Mouse (Mus musculus): ENCODE results near the gene Prelp. TPM values are rescaled to one million over a fixed set of nuclear protein-coding genes. Genes with fewer than 3 reads are reported as not detected.

The Prelp gene
- polyA plus RNA-seq, 1 experiment from 2014 or later, result 2.6 TPM

- Histone ChIP-seq H3K4me1 (ENCODE audit: insufficient read depth, low read length) (peaks cover 68% of the 10 kb centered on the region), H3K4me3 (ENCODE audit: low read length) (no peak overlapping the region), H3K27ac (ENCODE audit: low read length) (no peak overlapping the region), H3K9me3 (ENCODE audit: low read length) (no peaks in the 10 kb centered on the region), H3K9ac (replicated peaks; ENCODE audit: low read length) (peak overlapping the region; percentile 19; the same call in 1 of the 2 replicates), H3K36me3 (ENCODE audit: insufficient read depth, low read length) (no peaks in the 10 kb centered on the region), H3K27me3 (ENCODE audit: insufficient read depth, low read length) (no peaks in the 10 kb centered on the region), H3K4me2 (replicated peaks; ENCODE audit: low read depth, low read length) (no peak overlapping the region)
- ATAC-seq (ENCODE audit: low FRiP score, low TSS enrichment), result no peak
- WGBS, result 7% methylated on average over 8 of the region's 8 CpGs
These were observed 34.2 kb downstream of the Prelp start for GRCm38 (mm10) chr1:133887044-133887443.

GRCm38 (mm10) chr1:133886431-133886830, 34.8 kb downstream of the Prelp start:
- Histone ChIP-seq H3K9ac (replicated peaks; ENCODE audit: low read length) (no peak overlapping the region), H3K4me3 (ENCODE audit: low read length) (no peak overlapping the region), H3K27ac (ENCODE audit: low read length) (no peak overlapping the region), H3K4me2 (replicated peaks; ENCODE audit: low read depth, low read length) (no peak overlapping the region), H3K4me1 (ENCODE audit: insufficient read depth, low read length) (peaks cover 68% of the 10 kb centered on the region), H3K27me3 (ENCODE audit: insufficient read depth, low read length) (no peaks in the 10 kb centered on the region), H3K36me3 (ENCODE audit: insufficient read depth, low read length) (no peaks in the 10 kb centered on the region), H3K9me3 (ENCODE audit: low read length) (no peaks in the 10 kb centered on the region)
- ATAC-seq (ENCODE audit: low FRiP score, low TSS enrichment), result no peak
- WGBS, result 43% methylated on average over 6 of the region's 6 CpGs

DNA sequence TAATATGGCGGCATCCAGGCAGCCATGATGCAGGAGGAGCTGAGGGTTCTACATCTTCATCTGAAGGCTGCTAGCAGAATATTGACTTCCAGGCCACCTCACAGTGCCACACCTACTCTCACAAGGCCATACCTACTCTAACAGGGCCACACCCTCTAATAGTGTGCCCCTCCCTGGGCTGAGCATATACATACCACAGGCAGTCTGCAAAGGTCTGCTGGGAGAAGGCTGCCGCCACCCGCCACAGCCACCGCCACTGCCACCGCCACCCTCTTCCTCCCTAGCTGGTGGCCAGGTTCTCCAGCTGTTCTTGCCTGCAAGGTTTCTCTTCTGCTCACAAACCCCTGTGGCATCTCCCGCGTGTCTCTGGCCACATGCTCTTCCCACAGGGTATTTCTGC, 35.4 kb downstream of the Prelp start:
- H3K9ac ChIP-seq (replicated peaks; ENCODE audit: low read length), result no peak overlapping the region
- no peak for ATAC-seq (ENCODE audit: low FRiP score, low TSS enrichment)
- H3K4me2 ChIP-seq (replicated peaks; ENCODE audit: low read depth, low read length), result no peak overlapping the region
- H3K4me3 ChIP-seq (ENCODE audit: low read length), result no peak overlapping the region
- WGBS, result 91% methylated on average over 7 of the region's 7 CpGs
- H3K4me1 ChIP-seq (ENCODE audit: insufficient read depth, low read length), result peaks cover 67% of the 10 kb centered on the region
- H3K9me3 ChIP-seq (ENCODE audit: low read length), result no peaks in the 10 kb centered on the region
- no peaks in the 10 kb centered on the region for H3K36me3 ChIP-seq (ENCODE audit: insufficient read depth, low read length)
- H3K27ac ChIP-seq (ENCODE audit: low read length), result no peak overlapping the region
- no peaks in the 10 kb centered on the region for H3K27me3 ChIP-seq (ENCODE audit: insufficient read depth, low read length)

DNA sequence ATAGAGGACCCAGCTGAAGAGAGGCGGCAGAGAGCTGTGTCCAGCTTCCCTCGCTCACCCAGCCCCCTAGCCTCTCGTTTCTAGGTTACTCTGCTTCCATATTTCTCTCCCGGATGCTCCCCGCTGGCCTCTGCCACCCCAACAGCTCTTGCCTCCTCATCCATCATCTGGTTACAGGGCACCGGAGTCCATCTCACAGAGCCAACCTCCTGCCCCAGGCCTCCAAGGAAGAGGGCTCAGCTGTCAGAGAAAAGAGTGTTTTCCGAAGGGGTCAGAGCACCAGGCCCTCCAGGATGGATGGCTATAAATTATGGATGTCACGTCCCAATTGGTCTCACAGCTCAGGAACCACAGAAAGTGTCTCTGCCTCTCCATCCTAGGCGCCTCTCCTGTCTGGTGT, 36.5 kb downstream of the Prelp start:
- Histone ChIP-seq H3K27me3 (ENCODE audit: insufficient read depth, low read length) (no peaks in the 10 kb centered on the region), H3K4me3 (ENCODE audit: low read length) (no peak overlapping the region), H3K27ac (ENCODE audit: low read length) (no peak overlapping the region), H3K4me1 (ENCODE audit: insufficient read depth, low read length) (peaks cover 56% of the 10 kb centered on the region), H3K36me3 (ENCODE audit: insufficient read depth, low read length) (no peaks in the 10 kb centered on the region), H3K9me3 (ENCODE audit: low read length) (no peaks in the 10 kb centered on the region), H3K4me2 (replicated peaks; ENCODE audit: low read depth, low read length) (no peak overlapping the region), H3K9ac (replicated peaks; ENCODE audit: low read length) (no peak overlapping the region)
- 23% methylated on average over 9 of the region's 9 CpGs for WGBS
- no peak for ATAC-seq (ENCODE audit: low FRiP score, low TSS enrichment)

- Histone ChIP-seq H3K27ac (ENCODE audit: low read length) (no peak overlapping the region), H3K9ac (replicated peaks; ENCODE audit: low read length) (no peak overlapping the region), H3K4me3 (ENCODE audit: low read length) (no peak overlapping the region), H3K36me3 (ENCODE audit: insufficient read depth, low read length) (no peaks in the 10 kb centered on the region), H3K27me3 (ENCODE audit: insufficient read depth, low read length) (no peaks in the 10 kb centered on the region), H3K4me2 (replicated peaks; ENCODE audit: low read depth, low read length) (no peak overlapping the region), H3K4me1 (ENCODE audit: insufficient read depth, low read length) (peaks cover 53% of the 10 kb centered on the region), H3K9me3 (ENCODE audit: low read length) (no peaks in the 10 kb centered on the region)
- no peak for ATAC-seq (ENCODE audit: low FRiP score, low TSS enrichment)
- 50% methylated on average over 6 of the region's 6 CpGs for WGBS
These were observed 37.1 kb downstream of the Prelp start for GRCm38 (mm10) chr1:133884090-133884489.

GRCm38 (mm10) chr1:133882283-133883217, 38.7 kb downstream of the Prelp start:
- Histone ChIP-seq H3K27me3 (ENCODE audit: insufficient read depth, low read length) (no peaks in the 10 kb centered on the region), H3K9me3 (ENCODE audit: low read length) (no peaks in the 10 kb centered on the region), H3K9ac (replicated peaks; ENCODE audit: low read length) (no peak overlapping the region), H3K27ac (ENCODE audit: low read length) (peak overlapping the region; percentile 67), H3K4me1 (ENCODE audit: insufficient read depth, low read length) (peaks cover 59% of the 10 kb centered on the region), H3K4me3 (ENCODE audit: low read length) (no peak overlapping the region), H3K4me2 (replicated peaks; ENCODE audit: low read depth, low read length) (no peak overlapping the region), H3K36me3 (ENCODE audit: insufficient read depth, low read length) (no peaks in the 10 kb centered on the region)
- ATAC-seq (ENCODE audit: low FRiP score, low TSS enrichment), result peak; percentile 35
- 32% methylated on average over 11 of the region's 11 CpGs for WGBS

DNA sequence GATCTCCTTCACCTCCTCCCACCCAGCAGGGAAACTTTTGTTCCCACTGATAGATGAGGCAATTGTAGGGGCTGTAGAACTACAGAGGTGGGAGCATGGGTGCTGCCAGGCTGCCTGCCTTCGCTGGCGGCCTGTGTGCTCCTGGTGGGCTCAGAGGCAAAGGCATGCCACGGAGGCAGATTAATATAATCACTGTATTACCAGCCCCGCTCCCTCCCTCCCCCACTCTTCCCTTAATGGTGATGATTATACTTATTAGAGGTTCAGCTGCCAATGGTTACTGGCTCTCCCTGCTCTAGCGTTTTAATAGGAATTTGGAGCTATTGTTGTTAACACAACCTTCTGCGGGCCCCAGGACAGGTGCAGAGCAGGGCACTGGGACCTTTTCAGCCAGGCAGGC, 39.4 kb downstream of the Prelp start:
- no peak overlapping the region for H3K4me2 ChIP-seq (replicated peaks; ENCODE audit: low read depth, low read length)
- H3K36me3 ChIP-seq (ENCODE audit: insufficient read depth, low read length), result no peaks in the 10 kb centered on the region
- H3K4me3 ChIP-seq (ENCODE audit: low read length), result no peak overlapping the region
- peak overlapping the region; percentile 54 for H3K27ac ChIP-seq (ENCODE audit: low read length)
- H3K27me3 ChIP-seq (ENCODE audit: insufficient read depth, low read length), result no peaks in the 10 kb centered on the region
- no peak overlapping the region for H3K9ac ChIP-seq (replicated peaks; ENCODE audit: low read length)
- peaks cover 51% of the 10 kb centered on the region for H3K4me1 ChIP-seq (ENCODE audit: insufficient read depth, low read length)
- no peaks in the 10 kb centered on the region for H3K9me3 ChIP-seq (ENCODE audit: low read length)
- WGBS, result 50% methylated on average over 6 of the region's 6 CpGs
- ATAC-seq (ENCODE audit: low FRiP score, low TSS enrichment), result no peak

- no peaks in the 10 kb centered on the region for H3K27me3 ChIP-seq (ENCODE audit: insufficient read depth, low read length)
- H3K9ac ChIP-seq (replicated peaks; ENCODE audit: low read length), result no peak overlapping the region
- no peaks in the 10 kb centered on the region for H3K9me3 ChIP-seq (ENCODE audit: low read length)
- no peak overlapping the region for H3K4me3 ChIP-seq (ENCODE audit: low read length)
- peak overlapping the region; percentile 57; the same call in 1 of the 2 replicates for H3K27ac ChIP-seq (ENCODE audit: low read length)
- no peaks in the 10 kb centered on the region for H3K36me3 ChIP-seq (ENCODE audit: insufficient read depth, low read length)
- WGBS, result 22% methylated on average over 12 of the region's 12 CpGs
- no peak overlapping the region for H3K4me2 ChIP-seq (replicated peaks; ENCODE audit: low read depth, low read length)
- H3K4me1 ChIP-seq (ENCODE audit: insufficient read depth, low read length), result peaks cover 36% of the 10 kb centered on the region
- peak; percentile 69 for ATAC-seq (ENCODE audit: low FRiP score, low TSS enrichment)
These were observed 42.3 kb downstream of the Prelp start for GRCm38 (mm10) chr1:133878825-133879423.

- Histone ChIP-seq H3K4me2 (replicated peaks; ENCODE audit: low read depth, low read length) (no peak overlapping the region), H3K27me3 (ENCODE audit: insufficient read depth, low read length) (no peaks in the 10 kb centered on the region), H3K27ac (ENCODE audit: low read length) (no peak overlapping the region), H3K36me3 (ENCODE audit: insufficient read depth, low read length) (no peaks in the 10 kb centered on the region), H3K4me3 (ENCODE audit: low read length) (no peak overlapping the region), H3K4me1 (ENCODE audit: insufficient read depth, low read length) (peaks cover 22% of the 10 kb centered on the region), H3K9me3 (ENCODE audit: low read length) (no peaks in the 10 kb centered on the region), H3K9ac (replicated peaks; ENCODE audit: low read length) (no peak overlapping the region)
- 66% methylated on average over 7 of the region's 7 CpGs for WGBS
- ATAC-seq (ENCODE audit: low FRiP score, low TSS enrichment), result no peak
These were observed 44.3 kb downstream of the Prelp start for GRCm38 (mm10) chr1:133876936-133877335.

All from kidney, embryonic 16.5 days (tissue).